Mouse (Mus musculus) stomach, embryonic 15.5 days (tissue): Measurements from ENCODE around the gene Megf6. TPM values are rescaled to one million over a fixed set of nuclear protein-coding genes. Genes with fewer than 3 reads are reported as not detected.

Experiments
- ATAC-seq: fragments of 200-750 bp; cut with Nextera tagmentation; 2 replicates; pipeline ENCODE4 v1.8.0; 2017; ENCODE audit warnings: low read depth, moderate number of reproducible peaks, moderate TSS enrichment; ENCODE audit not compliant: insufficient read depth, low FRiP score
- H3K27ac ChIP-seq: fragments of 300-500 bp; sonication (generic); 2 replicates; pipeline ENCODE4 v1.5.1; 2015; ENCODE audit warnings: mild to moderate bottlenecking, inconsistent platforms
- H3K27me3 ChIP-seq: fragments of 300-500 bp; sonication (generic); replicated peaks from 2 replicates; pipeline ENCODE4 v1.6.1; 2015; ENCODE audit warnings: inconsistent platforms
- H3K36me3 ChIP-seq: fragments of 300-500 bp; sonication (generic); 2 replicates; pipeline ENCODE4 v1.6.1; 2015; ENCODE audit warnings: inconsistent platforms
- H3K4me1 ChIP-seq: fragments of 300-500 bp; sonication (generic); 2 replicates; pipeline ENCODE4 v1.6.1; 2015; ENCODE audit warnings: inconsistent platforms
- H3K4me2 ChIP-seq: fragments of 300-500 bp; sonication (generic); 2 replicates; pipeline ENCODE4 v1.6.1; 2015; ENCODE audit warnings: mild to moderate bottlenecking, inconsistent platforms
- H3K4me3 ChIP-seq: fragments of 300-500 bp; sonication (generic); replicated peaks from 2 replicates; pipeline ENCODE4 v1.5.1; 2015; ENCODE audit warnings: inconsistent platforms
- H3K9ac ChIP-seq: fragments of 300-500 bp; sonication (generic); 2 replicates; pipeline ENCODE4 v1.6.1; 2015; ENCODE audit warnings: inconsistent platforms
- H3K9me3 ChIP-seq: fragments of 300-500 bp; sonication (generic); 2 replicates; pipeline ENCODE4 v1.6.1; 2016; ENCODE audit warnings: inconsistent platforms
- WGBS: fragments of 180-500 bp; shearing (Covaris S2); methylation state at CpG from one replicate; pipeline ENCODE4 v1.1.7; 2015; 5-methylcytosine and 5-hydroxymethylcytosine counted together
- polyA plus RNA-seq: library from polyadenylated mRNA; unstranded; fragments of >200 nt; fragmentation: Nextera tagmentation; extraction: Ambion mirVana; gene quantifications from 2 replicates; pipeline ENCODE4 v1.2.1, GENCODE M21; 2015

Gene Megf6
- polyA plus RNA-seq, 1 experiment from 2014 or later = 20.9 TPM

DNA sequence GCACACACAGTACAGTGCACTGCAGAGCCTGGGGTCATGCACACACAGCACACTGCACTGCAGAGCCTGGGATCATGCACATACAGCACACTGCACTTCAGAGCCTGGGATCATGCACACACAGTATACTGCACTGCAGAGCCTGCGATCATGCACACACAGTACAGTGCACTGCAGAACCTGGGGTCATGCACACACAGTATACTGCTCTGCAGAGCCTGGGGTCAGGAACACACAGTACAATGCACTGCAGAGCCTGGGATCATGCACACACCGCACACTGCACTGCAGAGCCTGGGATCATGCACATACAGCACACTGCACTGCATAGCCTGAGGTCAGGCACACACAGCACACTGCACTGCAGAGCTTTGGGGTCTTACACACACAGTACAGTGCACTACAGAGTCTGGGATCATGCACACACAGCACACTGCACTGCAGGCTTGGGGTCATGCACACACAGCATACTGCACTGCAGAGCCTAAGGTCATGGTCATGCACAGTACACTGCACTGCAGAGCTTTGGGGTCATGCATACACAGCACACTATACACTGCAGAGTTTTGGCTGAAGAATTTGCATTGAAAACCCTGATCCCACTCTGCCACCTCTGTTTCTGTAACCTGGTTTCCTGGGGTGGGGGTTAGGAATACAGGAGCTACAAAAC is 141.7 kb downstream of the Megf6 start:
- Histone ChIP-seq H3K9ac (no peak overlapping the region), H3K9me3 (no peaks in the 10 kb centered on the region), H3K36me3 (no peaks in the 10 kb centered on the region), H3K27me3 (no peaks in the 10 kb centered on the region), H3K4me2 (no peak overlapping the region), H3K4me1 (0 out of 2 replicates have a peak, but pooled peaks cover 3% of the 10 kb centered on the region), H3K4me3 (no peak overlapping the region), H3K27ac (no peak overlapping the region)
- ATAC-seq = no peak
- WGBS = 86% methylated on average over 2 of the region's 2 CpGs

DNA sequence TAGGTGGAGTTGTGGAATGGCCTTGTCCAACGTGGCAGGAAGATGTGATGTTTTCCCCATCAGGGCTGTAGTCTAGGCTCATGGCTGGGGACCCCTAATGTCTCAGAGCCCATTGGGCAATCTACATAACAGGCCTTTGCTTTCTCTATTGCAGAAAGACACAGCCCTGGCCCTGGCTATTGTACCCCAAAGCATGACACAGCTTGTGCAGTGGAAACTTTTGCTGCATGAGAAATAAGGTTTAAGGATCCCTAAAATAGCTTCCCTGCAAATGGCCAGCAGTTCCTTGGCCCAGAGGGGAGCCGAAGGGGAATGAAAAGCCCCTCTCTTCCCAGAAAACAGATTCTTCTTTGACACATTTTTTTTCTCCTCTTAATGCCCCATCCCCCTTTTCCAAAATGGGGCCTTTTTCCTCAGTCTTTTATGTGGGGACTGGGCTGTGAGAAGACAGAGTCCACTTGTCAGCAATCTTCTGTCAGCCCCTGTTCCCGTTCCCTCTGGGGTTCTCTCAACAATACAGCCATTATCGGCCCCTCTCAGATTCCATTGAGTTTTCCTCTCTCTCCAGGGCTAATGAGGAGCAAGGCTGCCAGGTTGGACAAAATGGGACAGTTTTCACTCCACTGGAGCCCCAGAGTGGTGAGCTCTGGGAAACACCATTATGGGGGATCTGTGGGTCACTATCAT is 142.5 kb downstream of the Megf6 start:
- H3K9ac ChIP-seq = no peak overlapping the region
- no peak overlapping the region for H3K4me2 ChIP-seq
- no peaks in the 10 kb centered on the region for H3K9me3 ChIP-seq
- ATAC-seq = no peak
- H3K4me3 ChIP-seq = no peak overlapping the region
- no peaks in the 10 kb centered on the region for H3K36me3 ChIP-seq
- H3K27ac ChIP-seq = no peak overlapping the region
- 56% methylated on average over 4 of the region's 4 CpGs for WGBS
- no peaks in the 10 kb centered on the region for H3K27me3 ChIP-seq
- H3K4me1 ChIP-seq = 0 out of 2 replicates have a peak, but pooled peaks cover 3% of the 10 kb centered on the region

DNA sequence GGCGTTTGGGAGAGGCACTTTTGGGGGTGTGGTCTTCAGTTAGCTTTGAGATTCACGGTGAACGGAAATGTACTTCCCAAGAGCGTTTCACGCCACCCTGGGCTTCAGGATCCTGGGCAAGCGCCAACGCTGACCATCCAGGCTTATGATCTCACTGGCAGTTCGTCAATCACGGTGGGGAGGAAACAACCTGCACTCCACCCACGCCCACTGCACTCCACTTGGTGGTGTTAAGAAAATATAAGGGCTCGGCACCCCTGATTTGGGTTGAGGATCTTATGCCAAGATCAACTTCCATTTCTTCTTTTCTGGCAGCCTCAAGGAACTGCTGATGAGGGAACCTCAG is 143.1 kb downstream of the Megf6 start:
- ATAC-seq = no peak
- 74% methylated on average over 11 of the region's 11 CpGs for WGBS
- H3K27ac ChIP-seq = no peak overlapping the region

More for the DNA sequence above, 143.1 kb downstream of the Megf6 start:
- H3K36me3 ChIP-seq = no peaks in the 10 kb centered on the region
- no peaks in the 10 kb centered on the region for H3K27me3 ChIP-seq
- H3K4me2 ChIP-seq = no peak overlapping the region
- no peak overlapping the region for H3K4me3 ChIP-seq
- H3K9ac ChIP-seq = no peak overlapping the region
- H3K4me1 ChIP-seq = 0 out of 2 replicates have a peak, but pooled peaks cover 3% of the 10 kb centered on the region
- H3K9me3 ChIP-seq = no peaks in the 10 kb centered on the region

Other genes starting within 250 kb of the Megf6 start
- 71.8 and 72.4 TPM in 2 replicates for gene A430005L14Rik, start 213.5 kb upstream of the Megf6 start, polyA plus RNA-seq
- 11.5 and 13.8 TPM in 2 replicates for gene Dffb, start 195.6 kb upstream of the Megf6 start, polyA plus RNA-seq
- 14.1 and 15.8 TPM in 2 replicates for gene Cep104, start 195.5 kb upstream of the Megf6 start, polyA plus RNA-seq
- 20.9 and 23.5 TPM in 2 replicates for gene Lrrc47, start 159.0 kb upstream of the Megf6 start, polyA plus RNA-seq
- 62.3 and 73.8 TPM in 2 replicates for gene Smim1, start 144.5 kb upstream of the Megf6 start, polyA plus RNA-seq
- gene Ccdc27, start 128.1 kb upstream of the Megf6 start, polyA plus RNA-seq = 0.14 TPM in 1 of 2 replicates, not detected in the other
- 0.39 and 0.58 TPM in 2 replicates for gene Trp73, start 30.5 kb upstream of the Megf6 start, polyA plus RNA-seq
- gene Wrap73, start 28.4 kb upstream of the Megf6 start, polyA plus RNA-seq = 32.7 and 37.4 TPM in 2 replicates
- 122 and 124 TPM in 2 replicates for gene Tprgl, start 10.1 kb upstream of the Megf6 start, polyA plus RNA-seq
- 35.9 and 44.0 TPM in 2 replicates for gene Arhgef16, start 130.9 kb downstream of the Megf6 start, polyA plus RNA-seq
- not detected in 2 replicates for gene B230104I21Rik, start 165.4 kb downstream of the Megf6 start, polyA plus RNA-seq